Mouse (Mus musculus) midbrain, embryonic 10.5 days (tissue): ENCODE data around the gene Erg. TPM values are rescaled to one million over a fixed set of nuclear protein-coding genes. Genes with fewer than 3 reads are reported as not detected.
A peak's percentile ranks its signal among the peaks of the same experiment; 100 is the strongest.

Experiments
- DNase-seq: peaks from one replicate; pipeline ENCODE4 v3.0.0-alpha.2; 2017; ENCODE audit warnings: low spot score
- H3K27ac ChIP-seq: fragments of 300-500 bp; sonication (generic); replicated peaks from 2 replicates; pipeline ENCODE4 v1.5.1; 2016; ENCODE audit warnings: mild to moderate bottlenecking
- H3K27me3 ChIP-seq: fragments of 300-500 bp; sonication (generic); 2 replicates; pipeline ENCODE4 v1.6.1; 2016; ENCODE audit warnings: low read depth, mild to moderate bottlenecking; ENCODE audit not compliant: poor library complexity, severe bottlenecking
- H3K36me3 ChIP-seq: fragments of 300-500 bp; sonication (generic); 2 replicates; pipeline ENCODE4 v1.6.1; 2016; ENCODE audit warnings: mild to moderate bottlenecking, moderate library complexity
- H3K4me1 ChIP-seq: fragments of 300-500 bp; sonication (generic); 2 replicates; pipeline ENCODE4 v1.6.1; 2016
- H3K4me3 ChIP-seq: fragments of 300-500 bp; sonication (generic); 2 replicates; pipeline ENCODE4 v1.5.1; 2016; ENCODE audit warnings: mild to moderate bottlenecking, moderate library complexity
- H3K9me3 ChIP-seq: fragments of 300-500 bp; sonication (generic); replicated peaks from 2 replicates; pipeline ENCODE4 v1.6.1; 2016; ENCODE audit warnings: mild to moderate bottlenecking
- WGBS: fragments of 180-500 bp; shearing (Covaris S2); methylation state at CpG from one replicate; pipeline ENCODE4 v1.1.7; 2016; 5-methylcytosine and 5-hydroxymethylcytosine counted together
- polyA plus RNA-seq: library from polyadenylated mRNA; unstranded; fragments of >200 nt; fragmentation: Nextera tagmentation; extraction: Ambion mirVana; gene quantifications from 2 replicates; pipeline ENCODE4 v1.2.1, GENCODE M21; 2016

The Erg gene
- polyA plus RNA-seq, 1 experiment from 2014 or later, result 1.4 TPM

DNA sequence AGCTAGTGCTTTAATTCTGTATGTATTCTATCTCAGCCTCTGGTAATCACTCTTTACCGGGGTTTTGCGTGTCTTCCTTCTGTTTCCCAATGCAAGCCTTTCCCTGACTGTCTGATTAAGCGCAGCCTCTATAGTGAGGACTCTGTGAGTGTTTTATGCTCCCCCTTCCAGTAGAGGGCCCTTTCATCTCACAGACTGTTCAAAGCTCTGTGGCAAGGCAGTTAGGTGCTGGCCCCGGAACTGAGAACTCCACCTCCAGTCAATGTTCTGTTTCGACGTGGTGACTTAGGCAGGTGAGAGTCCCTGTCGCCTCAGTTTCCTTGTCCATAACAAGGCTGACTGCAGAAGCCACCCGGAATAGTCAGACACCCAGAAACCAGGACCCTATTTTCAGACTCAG lies 244.4 kb downstream of the Erg start:
- Histone ChIP-seq H3K4me3 (no peak overlapping the region), H3K27ac (no peak overlapping the region), H3K4me1 (peaks cover 14% of the 10 kb centered on the region; the same call in 1 of the 2 replicates), H3K36me3 (no peaks in the 10 kb centered on the region), H3K9me3 (no peaks in the 10 kb centered on the region), H3K27me3 (peaks cover 5% of the 10 kb centered on the region; the same call in 1 of the 2 replicates)
- DNase-seq, result no peak
- WGBS, result 76% methylated on average over 8 of the region's 8 CpGs

DNA sequence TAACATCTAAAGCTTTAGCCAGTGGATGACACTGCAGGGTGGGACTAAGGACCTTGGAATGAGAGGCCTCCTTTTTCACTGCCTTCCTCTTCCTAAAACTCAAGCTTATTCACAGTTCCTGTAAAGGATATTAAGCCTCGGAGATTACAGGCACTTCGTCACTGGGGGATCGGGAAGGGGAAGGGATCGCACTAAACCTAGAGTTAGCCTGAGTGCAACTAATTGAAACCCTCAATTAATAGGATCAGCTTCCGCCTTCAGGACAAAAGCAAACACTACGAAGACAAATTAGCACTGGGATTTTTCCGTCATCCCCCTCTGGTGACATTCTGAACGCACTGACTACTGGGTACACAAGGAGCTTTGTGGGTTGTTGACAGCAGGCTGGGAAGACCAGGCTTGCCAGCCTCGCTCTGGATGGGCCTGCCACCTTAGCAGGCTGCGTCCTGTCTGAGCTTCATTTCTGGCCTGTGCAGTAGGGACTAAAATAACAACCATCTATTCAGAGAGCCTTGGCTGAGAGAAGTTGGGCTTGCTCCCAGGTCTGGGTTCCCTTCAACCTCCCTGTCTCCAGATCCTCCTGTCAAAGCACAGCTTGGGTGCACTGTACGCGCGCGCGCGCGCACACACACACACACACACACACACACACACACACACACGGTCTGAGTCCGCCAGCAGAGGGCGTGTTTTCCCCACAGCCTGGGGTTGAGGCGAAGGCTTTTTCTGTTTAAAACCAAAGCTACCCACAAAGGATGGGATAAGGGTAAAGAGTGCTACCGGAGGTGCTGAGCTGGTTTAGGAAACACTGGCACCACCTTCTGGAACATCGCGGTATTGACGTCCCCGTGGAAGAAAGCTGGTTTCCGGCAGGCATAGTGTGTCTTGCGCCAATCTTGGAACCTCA lies 245.3 kb downstream of the Erg start:
- peak; percentile 74 for DNase-seq
- peak overlapping the region; percentile 37 for H3K4me3 ChIP-seq
- H3K27ac ChIP-seq, result peak overlapping the region; percentile 4; the same call in 1 of the 2 replicates
- H3K4me1 ChIP-seq, result peaks cover 8% of the 10 kb centered on the region; the same call in 1 of the 2 replicates
- H3K9me3 ChIP-seq, result no peaks in the 10 kb centered on the region
- H3K36me3 ChIP-seq, result no peaks in the 10 kb centered on the region
- peaks cover 5% of the 10 kb centered on the region; the same call in 1 of the 2 replicates for H3K27me3 ChIP-seq
- WGBS, result 34% methylated on average over 28 of the region's 28 CpGs

DNA sequence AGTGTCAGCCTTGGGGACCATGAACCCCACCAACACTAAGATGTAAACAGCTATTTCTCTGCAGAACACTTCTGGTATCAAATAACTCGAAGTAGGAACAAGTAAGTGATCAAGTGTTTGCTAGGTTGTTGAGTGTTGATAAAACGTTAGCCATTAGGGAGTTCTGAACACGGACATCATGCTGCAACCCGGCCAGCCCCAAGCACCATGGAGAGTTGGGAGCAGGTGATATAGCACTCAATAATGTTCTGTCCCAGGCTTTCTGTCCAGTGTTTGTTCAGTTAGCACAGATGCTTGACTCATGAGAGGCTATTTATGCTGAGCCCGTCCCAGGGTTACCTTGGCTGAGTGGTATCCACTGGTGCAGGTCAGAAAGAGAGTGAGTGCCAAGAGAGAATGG lies 254.2 kb downstream of the Erg start:
- no peaks in the 10 kb centered on the region for H3K27me3 ChIP-seq
- H3K27ac ChIP-seq, result no peak overlapping the region
- H3K4me1 ChIP-seq, result no peaks in the 10 kb centered on the region
- WGBS, result 81% methylated on average over 5 of the region's 5 CpGs
- no peaks in the 10 kb centered on the region for H3K9me3 ChIP-seq
- no peak for DNase-seq
- no peaks in the 10 kb centered on the region for H3K36me3 ChIP-seq
- no peak overlapping the region for H3K4me3 ChIP-seq

DNA sequence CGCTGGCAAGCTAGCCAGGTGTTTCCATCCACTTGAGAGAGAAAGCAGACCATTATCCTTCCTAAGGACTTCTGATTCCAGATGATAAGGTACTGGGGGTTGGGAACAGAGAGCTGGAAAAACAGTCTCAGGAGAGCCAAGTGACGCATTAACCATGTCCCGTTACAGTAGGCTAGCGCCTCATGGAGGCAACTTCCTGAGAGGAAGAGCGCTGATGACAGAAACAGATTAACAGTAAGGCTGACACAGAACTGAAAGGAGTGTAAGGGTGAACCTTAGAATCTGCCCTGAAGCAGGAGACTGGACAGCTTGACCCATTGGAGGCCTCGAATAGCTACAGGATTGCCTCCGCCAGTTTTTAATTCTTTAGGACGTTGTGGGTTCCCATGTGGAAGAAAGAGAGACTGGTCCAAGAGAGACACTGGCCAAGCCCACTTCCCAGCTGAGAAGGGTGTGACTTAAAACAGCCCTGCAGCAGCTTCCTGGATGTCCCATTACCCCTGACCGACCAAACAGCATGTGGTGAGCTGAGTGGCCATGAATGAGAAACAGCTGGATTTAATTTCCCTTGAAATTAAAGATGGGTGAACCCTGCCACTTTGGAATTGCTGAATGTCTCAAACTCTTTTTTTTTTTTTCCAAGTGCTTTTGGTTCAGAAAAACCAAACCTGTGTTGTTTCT lies 264.3 kb downstream of the Erg start:
- no peak for DNase-seq
- Histone ChIP-seq H3K36me3 (no peaks in the 10 kb centered on the region), H3K27ac (no peak overlapping the region), H3K4me1 (no peaks in the 10 kb centered on the region), H3K27me3 (no peaks in the 10 kb centered on the region), H3K4me3 (no peak overlapping the region), H3K9me3 (no peaks in the 10 kb centered on the region)
- 75% methylated on average over 9 of the region's 9 CpGs for WGBS

Other genes with a start within 250 kb of the Erg start
- gene Ets2, start 115.5 kb upstream of the Erg start, polyA plus RNA-seq, result 16.2 and 16.8 TPM in 2 replicates